Mouse (Mus musculus): ENCODE measurements around the gene Gm6583.
"Not testable (repeated sequence)": the region's sequence is repeated elsewhere in the genome, so short reads cannot be mapped to it uniquely, and the experiment has no call there.

The Gm6583 gene

GRCm38 (mm10) chr5:112323246-112323645 lies 32.6 kb downstream of the Gm6583 start:
- DNase-seq, result no peak

GRCm38 (mm10) chr5:112321376-112321775 lies 34.5 kb downstream of the Gm6583 start:
- no peak for DNase-seq

GRCm38 (mm10) chr5:112320936-112321335 lies 34.9 kb downstream of the Gm6583 start:
- DNase-seq, result peak; percentile 41

GRCm38 (mm10) chr5:112320379-112320778 lies 35.5 kb downstream of the Gm6583 start:
- DNase-seq, result no peak

- not testable (repeated sequence) for DNase-seq
These were observed 36.5 kb downstream of the Gm6583 start for GRCm38 (mm10) chr5:112319343-112319742.

GRCm38 (mm10) chr5:112317328-112317727 lies 38.5 kb downstream of the Gm6583 start:
- no peak for DNase-seq

- no peak for DNase-seq
These were observed 39.4 kb downstream of the Gm6583 start for GRCm38 (mm10) chr5:112316468-112316867.

- DNase-seq, result no peak
These were observed 42.5 kb downstream of the Gm6583 start for GRCm38 (mm10) chr5:112313222-112313885.

- DNase-seq, result no peak
These were observed 50.0 kb downstream of the Gm6583 start for GRCm38 (mm10) chr5:112305842-112306241.

All from cerebellum, adult 11 months (tissue).